Mouse (Mus musculus): Measurements from ENCODE around the gene Kcnd1.

The Kcnd1 gene

DNA sequence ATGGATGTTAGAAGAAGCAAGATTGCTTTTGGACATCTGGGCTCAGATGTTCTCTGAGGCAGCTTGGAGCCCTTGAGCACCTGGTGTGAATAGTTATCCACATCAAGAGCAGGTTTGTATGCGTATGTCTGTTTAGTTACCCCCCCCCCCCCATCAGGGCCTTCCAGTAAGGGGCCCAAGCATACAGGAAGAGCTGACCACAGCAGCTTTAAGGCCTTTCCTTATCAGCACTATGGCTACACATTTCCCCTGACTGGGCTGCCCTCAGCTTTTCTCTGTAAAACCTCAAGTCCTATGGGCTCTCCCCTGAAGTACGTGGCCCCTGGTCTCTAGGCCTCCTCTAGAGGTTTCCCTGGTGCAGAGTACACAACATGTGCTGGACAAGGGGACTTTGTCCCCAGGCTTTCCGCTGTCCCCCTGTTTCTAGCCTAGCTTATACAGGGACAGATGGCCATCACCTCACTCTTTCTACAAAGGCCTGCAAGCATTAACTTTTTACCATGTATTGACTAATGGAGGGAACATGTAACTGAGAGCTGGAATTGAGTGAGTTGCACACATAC is 37.2 kb downstream of the Kcnd1 start:
- no peak for DNase-seq (ENCODE audit: low spot score in 2 of 2)

DNA sequence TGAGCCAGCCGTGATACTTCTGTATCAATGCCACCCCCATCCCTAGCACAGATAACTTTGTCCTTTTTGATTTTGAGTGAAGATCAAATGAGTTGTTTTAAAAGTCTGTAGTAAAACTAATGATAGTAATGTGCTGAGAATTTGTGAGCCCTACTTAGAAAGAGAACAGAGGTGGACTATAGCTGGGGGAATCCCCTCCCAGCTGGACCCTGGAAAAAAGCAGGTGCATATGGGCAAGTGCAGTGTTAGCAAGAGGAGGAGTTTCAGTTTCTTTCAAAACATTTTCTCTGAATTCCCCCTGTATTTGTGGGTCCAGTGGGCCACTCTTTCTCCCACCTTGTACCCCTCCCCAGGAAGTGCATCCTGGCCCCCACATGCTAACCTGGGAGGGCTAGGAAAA is 41.1 kb downstream of the Kcnd1 start:
- DNase-seq (ENCODE audit: low spot score in 2 of 2), result no peak

DNA sequence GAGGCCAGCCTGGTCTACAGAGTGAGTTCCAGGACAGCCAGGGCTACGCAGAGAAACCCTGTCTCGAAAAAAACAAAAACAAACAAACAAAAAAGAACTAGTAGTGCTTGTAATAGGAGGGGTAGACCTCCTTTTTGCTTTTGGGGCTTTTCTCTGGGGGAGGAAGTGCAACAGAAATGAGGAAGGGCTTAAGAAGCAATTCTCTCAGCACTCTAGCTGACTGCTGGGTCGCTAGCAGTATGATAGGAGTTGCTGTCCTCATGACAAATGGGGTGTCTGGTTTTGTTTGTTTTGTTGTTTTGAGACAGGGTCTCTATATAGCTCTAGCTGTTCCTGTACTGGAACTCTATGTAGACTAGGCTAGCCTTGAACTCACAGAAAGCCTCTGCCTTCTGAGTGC is 42.5 kb downstream of the Kcnd1 start:
- peak; percentile 53 to 55 for DNase-seq (ENCODE audit: low spot score in 2 of 2)

DNA sequence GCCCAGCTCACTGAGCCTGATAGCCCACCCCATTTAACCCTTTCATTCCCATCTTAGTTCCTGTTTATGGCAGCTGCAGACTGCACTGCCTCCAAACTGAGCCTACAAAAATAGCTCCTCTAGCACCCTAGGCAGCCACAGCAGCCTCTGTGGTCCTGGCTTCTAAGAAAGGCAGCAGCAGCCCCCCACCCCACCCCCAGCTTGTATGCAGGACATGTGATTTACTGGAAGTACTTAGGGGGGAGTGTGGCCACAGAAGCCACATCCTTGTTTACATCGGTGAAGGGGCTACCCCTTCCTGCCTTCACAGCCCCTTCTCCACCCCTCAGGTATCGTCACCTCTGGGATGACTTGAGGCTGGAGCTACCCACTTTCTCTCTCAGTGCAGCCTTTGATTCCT is 43.3 kb downstream of the Kcnd1 start:
- DNase-seq (ENCODE audit: low spot score in 2 of 2), result peak; percentile 44 to 47

DNA sequence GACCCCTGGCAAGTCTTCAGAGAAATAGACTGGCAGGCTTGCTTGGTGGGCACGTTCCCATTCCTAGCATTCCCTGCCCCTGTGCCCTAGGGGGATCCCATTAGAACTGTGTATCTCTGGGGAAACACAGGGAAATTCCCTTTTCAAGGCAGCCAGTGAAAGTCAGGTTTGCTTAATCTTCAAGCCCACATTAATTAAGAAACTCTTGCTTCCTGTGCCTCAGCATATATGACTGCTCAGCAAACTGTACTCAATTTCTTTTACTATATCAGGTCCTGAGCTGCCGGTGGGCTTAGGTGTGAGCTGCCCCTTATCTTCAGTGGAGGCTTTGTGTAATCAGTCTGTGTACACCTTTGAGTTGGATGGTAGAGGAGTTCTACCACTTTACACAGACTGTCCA is 43.7 kb downstream of the Kcnd1 start:
- no peak for DNase-seq (ENCODE audit: low spot score in 2 of 2)

DNA sequence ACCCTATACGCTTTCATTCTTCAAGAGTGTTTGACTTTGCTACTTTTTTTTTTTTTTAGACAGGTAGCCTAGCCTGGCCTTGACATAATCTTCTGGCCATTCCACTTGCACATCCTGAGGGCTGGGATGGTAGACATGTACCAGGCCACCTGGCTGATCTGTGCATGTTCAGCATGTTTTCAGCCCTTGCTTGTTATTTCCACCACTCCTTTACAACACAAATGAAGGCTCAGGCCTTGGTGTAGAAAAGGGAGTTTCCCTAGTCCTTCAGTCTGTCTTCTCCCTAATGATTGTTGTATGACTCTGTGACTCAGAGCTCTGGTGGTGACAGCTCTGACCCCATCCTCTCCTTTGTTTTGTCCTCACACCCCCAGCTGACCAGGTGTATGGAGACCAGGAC is 45.1 kb downstream of the Kcnd1 start:
- DNase-seq (ENCODE audit: low spot score in 2 of 2), result no peak

DNA sequence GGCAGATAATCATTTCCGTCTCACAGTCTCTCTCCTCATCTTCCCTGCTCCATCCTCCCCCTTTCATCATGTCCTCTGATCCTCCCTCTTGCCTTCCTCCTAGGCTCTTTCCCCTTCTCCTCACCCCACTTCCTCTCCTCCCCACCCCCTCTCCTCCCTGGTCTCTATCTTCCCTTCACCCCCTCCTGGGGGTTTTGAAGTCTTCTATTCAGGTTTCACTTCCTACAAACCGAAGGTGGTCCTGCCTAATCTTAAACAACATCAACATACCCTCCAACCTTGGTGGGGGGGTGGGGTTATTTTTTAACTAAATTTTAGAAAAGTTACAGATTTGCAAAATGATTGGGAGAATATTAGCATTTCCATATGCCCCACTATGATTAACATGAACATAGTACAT is 46.4 kb downstream of the Kcnd1 start:
- DNase-seq (ENCODE audit: low spot score in 2 of 2), result no peak

DNA sequence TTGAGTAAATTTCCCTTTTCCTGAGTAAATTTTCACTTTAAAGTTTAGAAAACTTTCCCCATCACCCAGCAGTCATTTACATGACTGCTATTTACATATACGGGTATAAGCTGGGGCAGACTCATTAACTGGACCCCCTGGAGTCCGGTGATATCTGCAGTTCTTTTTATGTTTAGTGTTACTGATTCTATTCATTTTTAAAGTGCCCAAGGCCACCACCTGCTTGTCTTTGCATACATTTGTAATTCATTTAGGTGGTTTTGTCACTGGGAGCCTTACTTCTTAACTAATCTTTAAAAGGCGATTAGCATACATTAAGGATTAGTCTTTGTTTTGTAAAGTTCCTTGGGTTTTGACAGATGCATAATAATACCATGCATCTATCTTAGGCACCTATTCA is 47.7 kb downstream of the Kcnd1 start:
- DNase-seq (ENCODE audit: low spot score in 2 of 2), result no peak

DNA sequence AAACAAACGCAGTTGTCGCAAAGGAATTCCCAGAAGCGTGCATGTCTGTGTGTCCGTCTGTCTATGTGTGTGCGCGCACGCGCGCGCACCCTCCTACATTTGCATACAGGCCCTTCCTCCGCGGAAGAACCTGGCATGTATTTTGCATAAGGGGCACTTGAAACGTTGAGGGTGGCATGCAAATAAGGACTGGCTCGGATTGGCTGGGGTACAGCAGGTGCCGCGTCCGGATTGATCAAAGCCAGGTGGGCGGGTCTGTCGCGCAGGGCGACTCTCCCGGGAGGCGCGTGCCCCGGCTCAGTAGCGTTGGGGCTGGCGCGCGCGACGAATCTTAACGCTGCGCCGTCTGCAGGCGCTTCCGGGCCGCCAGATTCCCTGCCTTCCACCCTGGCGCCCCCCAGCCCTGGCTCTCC is 55.9 kb downstream of the Kcnd1 start, which contains the start of gene Pim2:
TSS of gene Pim2 (plus strand) at position 256 of the 413 bp plus-strand sequence.
- peak; percentile 90 to 91 for DNase-seq (ENCODE audit: low spot score in 2 of 2)

DNA sequence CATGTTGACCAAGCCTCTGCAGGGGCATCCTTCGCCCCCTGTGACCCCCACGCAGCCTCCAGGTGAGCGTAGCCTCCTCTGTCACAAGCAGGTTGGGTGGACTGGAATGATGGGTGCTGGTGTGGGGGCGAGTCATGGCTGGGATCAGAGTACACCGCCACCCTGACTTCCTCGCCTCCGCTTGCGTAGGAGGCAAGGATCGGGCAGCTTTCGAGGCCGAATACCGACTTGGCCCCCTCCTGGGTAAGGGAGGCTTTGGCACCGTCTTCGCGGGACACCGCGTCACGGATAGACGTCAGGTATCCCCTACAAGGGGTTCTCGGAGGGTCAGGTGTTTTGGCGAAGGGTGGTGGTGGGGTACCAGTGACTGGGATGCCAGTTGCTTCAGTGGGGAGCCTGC is 56.4 kb downstream of the Kcnd1 start:
- no peak for DNase-seq (ENCODE audit: low spot score in 2 of 2)

DNA sequence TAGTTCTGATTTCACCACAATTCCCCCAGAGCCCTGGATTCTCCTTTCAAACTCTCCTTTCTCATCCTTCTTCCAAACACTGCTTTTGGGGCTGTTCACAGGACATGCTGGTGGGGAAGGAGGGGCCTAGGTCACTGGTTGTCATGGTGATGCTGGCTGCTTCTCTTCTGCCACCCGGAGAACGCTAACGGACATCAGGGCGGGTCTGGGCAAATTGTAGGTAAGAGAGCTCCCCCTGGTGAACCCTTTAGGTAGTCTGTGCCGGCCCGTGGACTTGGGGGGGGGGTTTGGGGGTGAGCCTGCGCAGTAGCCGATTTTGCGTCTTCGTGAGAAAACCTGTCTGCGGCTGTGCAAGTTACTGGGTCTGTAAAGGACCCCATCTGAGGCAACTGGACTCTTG is 57.7 kb downstream of the Kcnd1 start:
- peak; percentile 77 to 78 for DNase-seq (ENCODE audit: low spot score in 2 of 2)

DNA sequence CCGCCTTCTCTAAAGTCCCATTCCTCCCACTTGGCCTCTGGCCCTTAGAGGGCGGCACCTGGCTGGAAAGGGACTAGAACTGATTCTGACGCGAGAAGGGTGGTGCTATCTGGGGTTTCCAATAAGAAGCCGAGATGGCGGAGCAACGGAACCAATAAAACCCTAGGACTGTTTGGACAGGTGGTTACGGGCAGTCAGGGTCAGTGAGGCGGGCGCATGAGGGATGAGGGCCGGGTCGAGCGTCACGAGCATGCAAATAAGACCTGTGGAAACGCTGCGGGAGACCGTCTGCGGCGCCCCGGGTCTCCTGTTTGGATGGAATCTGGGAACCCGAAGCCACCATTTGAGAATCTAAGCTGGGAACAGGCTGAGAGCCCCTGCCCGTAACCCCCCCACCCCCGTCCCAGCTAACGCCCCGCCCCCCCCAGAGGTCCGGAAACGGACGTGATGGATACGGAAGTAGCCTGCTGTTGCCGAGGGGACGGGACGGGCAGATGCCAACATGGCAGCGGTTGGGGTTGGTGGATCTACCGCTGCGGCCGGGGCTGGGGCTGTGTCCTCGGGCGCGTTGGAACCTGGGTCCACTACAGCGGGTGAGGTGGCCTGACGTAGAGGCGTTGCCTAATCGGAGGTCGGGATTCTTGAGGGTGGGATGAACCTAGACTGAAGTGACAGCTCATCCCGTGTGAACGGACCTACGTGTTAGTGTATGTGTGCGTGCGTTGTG is 61.9 kb downstream of the Kcnd1 start, which contains the start of gene Slc35a2:
TSS of gene Slc35a2 (plus strand) at position 188 of the 727 bp plus-strand sequence.
- DNase-seq (ENCODE audit: low spot score in 2 of 2), result peak; percentile 81 to 84
